Mouse (Mus musculus) bone marrow, adult 2 months (tissue): ENCODE measurements around the gene Nfatc4.

Source experiments
- CTCF ChIP-seq: fragments of 200-500 bp; IDR thresholded peaks from 2 replicates; pipeline ENCODE4 v1.5.1; 2011; ENCODE audit warnings: low read length, control low read depth; ENCODE audit not compliant: control insufficient read depth, insufficient read depth
- POLR2A ChIP-seq: fragments of 200-500 bp; IDR thresholded peaks from 2 replicates; pipeline ENCODE4 v1.6.1; 2011; ENCODE audit warnings: low read depth, mild to moderate bottlenecking, control low read depth, low read length, borderline replicate concordance; ENCODE audit not compliant: control insufficient read depth

- TF ChIP-seq CTCF (no peak), POLR2A (no peak)
Measured at GRCm38 (mm10) chr14:55824001-55824480, 1.1 kb downstream of the Nfatc4 start.
